Mouse (Mus musculus) kidney, postnatal 4 days (tissue): ENCODE measurements around the gene Atf6.

Source experiments
- DNase-seq, 2 experiments: peaks; one replicate each; pipeline ENCODE4 v3.0.0; 2021; ENCODE audit warnings: mixed read lengths in 2 of 2

Atf6 gene

GRCm38 (mm10) chr1:170867691-170868105 lies at the start of gene Atf6:
Gene Atf6 (minus strand): TSS chr1:170867771.
- peak; percentile 97 for DNase-seq

- no peak for DNase-seq
Measured at GRCm38 (mm10) chr1:170915657-170916056, 48.1 kb upstream of the Atf6 start.

GRCm38 (mm10) chr1:170912891-170913615 lies 45.5 kb upstream of the Atf6 start, which contains the start of gene Fcrlb:
Gene Fcrlb (minus strand): TSS chr1:170912941.
- no peak for DNase-seq

- no peak for DNase-seq
Measured at GRCm38 (mm10) chr1:170911907-170912660, 44.5 kb upstream of the Atf6 start.

- peak in 1 of 2 experiments; percentile 14 for DNase-seq
Measured at GRCm38 (mm10) chr1:170908341-170908740, 40.8 kb upstream of the Atf6 start.

GRCm38 (mm10) chr1:170907456-170908191 lies 40.1 kb upstream of the Atf6 start:
- DNase-seq = peak; percentile 52 to 66

GRCm38 (mm10) chr1:170907111-170907455 lies 39.5 kb upstream of the Atf6 start:
- DNase-seq = no peak

- DNase-seq = no peak
Measured at GRCm38 (mm10) chr1:170903485-170903884, 35.9 kb upstream of the Atf6 start.

- peak; percentile 91 for DNase-seq
Measured at GRCm38 (mm10) chr1:170901536-170902238, 34.1 kb upstream of the Atf6 start.

- peak; percentile 47 to 63 for DNase-seq
Measured at GRCm38 (mm10) chr1:170900799-170901467, 33.4 kb upstream of the Atf6 start.

GRCm38 (mm10) chr1:170898413-170899075 lies 31.0 kb upstream of the Atf6 start:
- DNase-seq = no peak

GRCm38 (mm10) chr1:170896651-170897281 lies 29.2 kb upstream of the Atf6 start:
- no peak for DNase-seq

- no peak for DNase-seq
Measured at GRCm38 (mm10) chr1:170894603-170895602, 27.3 kb upstream of the Atf6 start.

- DNase-seq = no peak
Measured at GRCm38 (mm10) chr1:170892279-170892678, 24.7 kb upstream of the Atf6 start.

GRCm38 (mm10) chr1:170891646-170892045 lies 24.1 kb upstream of the Atf6 start:
- DNase-seq = peak; percentile 55 to 57

- DNase-seq = no peak
Measured at GRCm38 (mm10) chr1:170889310-170889709, 21.7 kb upstream of the Atf6 start.

GRCm38 (mm10) chr1:170886044-170886458 lies 18.5 kb upstream of the Atf6 start:
- DNase-seq = no peak

GRCm38 (mm10) chr1:170884978-170885561 lies 17.5 kb upstream of the Atf6 start, which contains the start of the genes Gm26620 and Dusp12:
Gene Gm26620 (plus strand): TSS chr1:170885065.
Gene Dusp12 (minus strand): TSS chr1:170885540.
- peak; percentile 89 to 93 for DNase-seq

GRCm38 (mm10) chr1:170884390-170884789 lies 16.8 kb upstream of the Atf6 start:
- no peak for DNase-seq
